Mouse (Mus musculus) ES-E14 (cell line): ENCODE measurements around the gene Hexdc. TPM values are rescaled to one million over a fixed set of nuclear protein-coding genes. Genes with fewer than 3 reads are reported as not detected.

Experiments
- DNase-seq: peaks from one replicate; pipeline ENCODE4 v3.0.0-alpha.2; 2013; ENCODE audit warnings: low read depth, low spot score
- H3K27ac ChIP-seq: 2 replicates; pipeline ENCODE4 v1.5.1; 2012; ENCODE audit warnings: low read depth, mild to moderate bottlenecking, low read length, moderate library complexity, mixed read lengths; ENCODE audit not compliant: poor library complexity, insufficient read depth, severe bottlenecking
- H3K36me3 ChIP-seq: 2 replicates; pipeline ENCODE4 v1.6.1; 2012; ENCODE audit warnings: mild to moderate bottlenecking, low read length, moderate library complexity, mixed read lengths; ENCODE audit not compliant: control insufficient read depth, poor library complexity, insufficient read depth, severe bottlenecking
- H3K4me1 ChIP-seq, 2 experiments: fragments of 150-350 bp in 1 of 2; sonication (generic) in 1 of 2; 2 replicates each; pipeline ENCODE4 v1.6.1; 2012; ENCODE audit warnings: low read length in 2 of 2, mild to moderate bottlenecking in 1 of 2, mixed read lengths in 1 of 2; ENCODE audit not compliant: control insufficient read depth in 2 of 2, insufficient read depth in 2 of 2, poor library complexity in 1 of 2
- H3K4me3 ChIP-seq, 2 experiments: fragments of 150-350 bp in 1 of 2; sonication (generic) in 1 of 2; 2 replicates each; pipeline ENCODE4 v1.5.1; 2012; ENCODE audit warnings: low read length in 2 of 2, low read depth in 1 of 2, mild to moderate bottlenecking in 1 of 2, mixed read lengths in 1 of 2; ENCODE audit not compliant: insufficient read depth in 1 of 2, poor library complexity in 1 of 2, severe bottlenecking in 1 of 2
- H3K9ac ChIP-seq: 2 replicates; pipeline ENCODE4 v1.6.1; 2012; ENCODE audit warnings: low read depth, mild to moderate bottlenecking, low read length, mixed read lengths; ENCODE audit not compliant: poor library complexity, insufficient read depth, severe bottlenecking
- H3K9me3 ChIP-seq: fragments of 150-350 bp; sonication (generic); 2 replicates; pipeline ENCODE4 v1.6.1; 2012; ENCODE audit warnings: low read depth, mild to moderate bottlenecking, low read length; ENCODE audit not compliant: control insufficient read depth, insufficient read depth
- CHD2 ChIP-seq: IDR thresholded peaks from 2 replicates; pipeline ENCODE4 v1.6.1; 2014; ENCODE audit warnings: mild to moderate bottlenecking, low read depth, low read length, inconsistent platforms
- HCFC1 ChIP-seq: IDR thresholded peaks from 2 replicates; pipeline ENCODE4 v1.6.1; 2012; ENCODE audit warnings: low read length, inconsistent platforms, borderline replicate concordance; ENCODE audit not compliant: insufficient read depth
- MAFK ChIP-seq: IDR thresholded peaks from 2 replicates; pipeline ENCODE4 v1.6.1; 2014; ENCODE audit warnings: mild to moderate bottlenecking, low read depth, low read length, inconsistent platforms; ENCODE audit not compliant: insufficient read depth
- ZC3H11A ChIP-seq: IDR thresholded peaks from 2 replicates; pipeline ENCODE4 v1.6.1; 2012; ENCODE audit warnings: low read depth, mild to moderate bottlenecking, inconsistent platforms, low read length, borderline replicate concordance
- ZNF384 ChIP-seq: IDR thresholded peaks from 2 replicates; pipeline ENCODE4 v1.6.1; 2012; ENCODE audit warnings: low read depth, low read length, inconsistent platforms
- in situ Hi-C, 2 experiments: fragments of 600-800 bp; cut with MboI; formaldehyde crosslinking; loops; one replicate each; pipeline ENCODE4 v1.15.1; 2025; ENCODE audit warnings: low sequenced_read_pairs in 2 of 2, inconsistent platforms in 1 of 2; ENCODE audit not compliant: unreplicated experiment in 2 of 2
- total RNA-seq: library from RNA; depleted of rRNA; stranded (reverse); fragments of 300-350 nt; gene quantifications from 2 replicates; pipeline ENCODE4 v1.2.3, GENCODE M21; 2012; rRNA removed

The Hexdc gene
- 13.3 and 15.5 TPM in 2 replicates for total RNA-seq

- Histone ChIP-seq H3K27ac (no peak within 1 kb of the TSS), H3K36me3 (no peaks in the 10 kb centered on the region; the same call in 1 of the 2 replicates), H3K4me1 (peaks cover 0 to 2% of the 10 kb centered on the region in 2 experiments; a peak in 1 of 4 replicates), H3K9me3 (no peaks in the 10 kb centered on the region), H3K9ac (peak within 1 kb of the TSS; percentile 97), H3K4me3 (peak within 1 kb of the TSS; percentile 94 to 98)
- in situ Hi-C loops = no loop called here
- TF ChIP-seq MAFK = no peak
- TF ChIP-seq ZNF384 = no peak
- TF ChIP-seq HCFC1 = peak; percentile 57; the same call in 1 of the 2 replicates
- peak; percentile 98 for DNase-seq
Observed at GRCm38 (mm10) chr11:121204161-121205006, at the start of gene Hexdc, which contains the start of gene Ogfod3. Hexdc (plus strand) TSS chr11:121204433. Ogfod3 (minus strand) TSS chr11:121204711.

DNA sequence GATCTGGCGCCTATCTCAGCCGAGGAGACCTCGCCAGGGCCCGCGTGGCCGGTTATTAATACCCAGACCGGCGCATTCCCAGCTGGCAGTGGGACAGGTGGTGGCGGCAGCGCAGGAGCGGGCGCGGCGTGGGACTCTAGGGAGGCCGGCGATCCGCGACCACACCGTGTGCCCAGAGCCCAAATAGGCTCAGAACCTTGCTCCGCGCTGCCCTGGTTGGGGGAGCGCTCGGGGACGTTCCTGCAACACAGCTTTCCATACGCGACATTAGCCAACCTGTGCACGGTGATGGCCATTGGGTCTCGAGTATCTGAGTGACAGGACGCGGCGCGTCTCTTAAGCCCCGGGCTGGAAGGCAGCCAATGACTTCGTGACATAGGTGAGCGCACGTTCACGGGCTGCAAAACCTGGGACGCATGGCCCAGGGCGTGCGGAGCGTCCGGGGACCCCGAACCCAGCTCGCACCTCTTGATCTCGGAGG, 47.8 kb upstream of the Hexdc start:
- peak overlapping the region; percentile 53 to 54 for H3K4me3 ChIP-seq
- in situ Hi-C loops = no loop called here
- H3K9ac ChIP-seq = peak overlapping the region; percentile 37; the same call in 1 of the 2 replicates
- no peaks in the 10 kb centered on the region for H3K9me3 ChIP-seq
- H3K27ac ChIP-seq = no peak overlapping the region
- TF ChIP-seq HCFC1 (no peak), ZNF384 (no peak), CHD2 (no peak), ZC3H11A (no peak), MAFK (no peak)
- DNase-seq = no peak
- H3K36me3 ChIP-seq = peaks cover 3% of the 10 kb centered on the region; the same call in 1 of the 2 replicates
- H3K4me1 ChIP-seq = peaks cover 2 to 7% of the 10 kb centered on the region in 2 experiments; a peak in 2 of 4 replicates

DNA sequence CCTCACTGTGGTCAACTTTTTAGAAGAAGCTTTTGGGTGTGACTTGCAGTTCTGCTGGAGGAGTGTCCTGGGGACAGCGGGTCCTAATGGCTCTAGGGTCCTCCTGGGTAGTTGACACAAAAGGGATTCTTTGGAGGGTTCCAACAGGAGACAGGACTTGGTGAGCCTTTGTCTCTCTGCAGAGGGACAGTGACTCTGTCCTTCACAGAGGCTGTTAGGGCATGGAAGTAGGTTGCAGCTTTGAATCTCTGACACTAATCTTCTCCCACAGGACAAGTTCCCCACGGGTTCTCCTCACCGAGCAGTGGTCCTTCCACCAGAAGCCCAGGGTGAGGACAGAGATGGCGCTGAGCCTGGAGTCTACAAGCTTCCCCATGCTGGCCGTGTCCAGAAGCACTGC, 44.3 kb upstream of the Hexdc start, which contains the start of gene Uts2r:
Gene Uts2r, plus strand, starts transcription at position 301 of the 400 bp plus-strand sequence.
- Histone ChIP-seq H3K4me3 (no peak within 1 kb of the TSS; a peak in 1 of 4 replicates), H3K36me3 (no peaks in the 10 kb centered on the region), H3K4me1 (peaks cover 0 to 8% of the 10 kb centered on the region in 2 experiments; a peak in 1 of 4 replicates), H3K9me3 (no peaks in the 10 kb centered on the region), H3K9ac (no peak within 1 kb of the TSS), H3K27ac (no peak within 1 kb of the TSS)
- TF ChIP-seq HCFC1 = no peak
- no peak for TF ChIP-seq ZC3H11A
- TF ChIP-seq CHD2 = no peak
- TF ChIP-seq MAFK = no peak
- no peak for TF ChIP-seq ZNF384
- in situ Hi-C loops = no loop called here
- DNase-seq = no peak

- TF ChIP-seq ZC3H11A = no peak
- no peak for TF ChIP-seq CHD2
- TF ChIP-seq MAFK = no peak
- no peak for TF ChIP-seq HCFC1
- no peak for TF ChIP-seq ZNF384
- H3K27ac ChIP-seq = no peak overlapping the region
Observed at GRCm38 (mm10) chr11:121160636-121161346, 43.4 kb upstream of the Hexdc start.

More at GRCm38 (mm10) chr11:121160636-121161346, 43.4 kb upstream of the Hexdc start:
- no peak for DNase-seq
- Histone ChIP-seq H3K36me3 (no peaks in the 10 kb centered on the region), H3K4me1 (peaks cover 0 to 8% of the 10 kb centered on the region in 2 experiments; a peak in 1 of 4 replicates), H3K4me3 (no peak overlapping the region; a peak in 1 of 4 replicates), H3K9ac (no peak overlapping the region), H3K9me3 (no peaks in the 10 kb centered on the region)
- in situ Hi-C loops = no loop called here
